Mouse (Mus musculus) heart, adult 2 months (tissue): ENCODE measurements around the gene Acy3.

ENCODE experiments used
- CTCF ChIP-seq: fragments of 200-600 bp; IDR thresholded peaks from 2 replicates; pipeline ENCODE4 v1.8.1; 2022; ENCODE audit warnings: antibody characterized with exemption, mild to moderate bottlenecking, moderate library complexity
- POLR2A ChIP-seq: fragments of 200-500 bp; IDR thresholded peaks from 2 replicates; pipeline ENCODE4 v1.6.1; 2011; ENCODE audit warnings: mild to moderate bottlenecking, low read depth, low read length, control low read depth; ENCODE audit not compliant: insufficient read depth

DNA sequence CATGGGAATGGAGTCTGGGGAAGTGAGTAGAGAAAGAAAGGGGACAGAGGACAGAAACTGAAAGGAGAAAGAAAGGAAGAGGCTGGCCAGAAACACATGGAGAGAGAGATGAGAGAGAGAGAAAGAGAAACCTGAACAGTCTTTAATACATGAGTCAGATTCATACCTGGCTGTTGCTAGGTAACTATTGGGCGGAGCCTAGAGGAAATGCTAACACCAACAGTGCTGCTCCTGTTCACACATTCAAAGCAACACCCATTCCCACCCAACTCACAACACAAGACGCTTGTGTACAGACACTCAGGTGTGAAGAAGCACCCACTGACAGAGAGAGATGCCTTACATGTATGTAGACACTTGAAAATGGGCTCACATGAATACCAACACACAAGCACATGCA lies 10.5 kb upstream of the Acy3 start:
- TF ChIP-seq CTCF (no peak), POLR2A (no peak)
